Mouse (Mus musculus) heart, postnatal 36 days (tissue): ENCODE measurements around the gene Fam111a. TPM values are rescaled to one million over a fixed set of nuclear protein-coding genes. Genes with fewer than 3 reads are reported as not detected.
"Not testable (repeated sequence)": the region's sequence is repeated elsewhere in the genome, so short reads cannot be mapped to it uniquely, and the experiment has no call there.

Source experiments
- DNase-seq, 2 experiments: peaks; one replicate each; pipeline ENCODE4 v3.0.0; 2021 to 2022
- intact Hi-C: fragments of 180-260 bp; cut with DNase I; formaldehyde crosslinking; loops from one replicate; pipeline ENCODE4 v1.15.1; 2025
- total RNA-seq, 2 experiments: library from RNA; stranded (reverse); gene quantifications; 2 replicates each; pipeline ENCODE4 v1.2.3; 2021

Gene Fam111a
- total RNA-seq = 1 to 10 TPM; 5.9 to 6.9 TPM

GRCm38 (mm10) chr19:12545440-12545839, at the start of gene Fam111a:
TSS of gene Fam111a (plus strand) at chr19:12545740.
- DNase-seq, intact Hi-C loops: not testable (repeated sequence)

GRCm38 (mm10) chr19:12496241-12496640, 49.3 kb upstream of the Fam111a start:
- intact Hi-C loops = no loop called here
- DNase-seq = no peak

DNA sequence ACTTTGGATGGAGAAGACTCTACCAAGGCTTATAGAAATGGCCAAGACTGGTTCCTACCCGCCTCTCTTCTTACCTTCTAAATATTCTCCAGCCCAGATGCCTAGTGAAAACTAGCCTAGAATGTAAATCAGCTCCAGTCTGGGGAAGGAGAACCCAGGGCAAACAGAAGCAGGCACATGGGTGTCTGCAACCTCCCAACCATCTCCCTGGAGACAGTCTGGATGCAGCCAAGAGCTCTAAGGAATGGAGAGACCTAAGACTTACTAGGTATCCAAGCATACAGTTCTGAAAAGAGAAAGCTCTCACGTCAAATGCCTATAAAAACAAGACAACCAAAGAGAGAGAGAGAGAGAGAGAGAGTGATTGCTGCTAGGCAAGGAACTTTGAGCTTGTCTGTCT, 47.6 kb upstream of the Fam111a start:
- DNase-seq = no peak
- intact Hi-C loops = no loop called here

DNA sequence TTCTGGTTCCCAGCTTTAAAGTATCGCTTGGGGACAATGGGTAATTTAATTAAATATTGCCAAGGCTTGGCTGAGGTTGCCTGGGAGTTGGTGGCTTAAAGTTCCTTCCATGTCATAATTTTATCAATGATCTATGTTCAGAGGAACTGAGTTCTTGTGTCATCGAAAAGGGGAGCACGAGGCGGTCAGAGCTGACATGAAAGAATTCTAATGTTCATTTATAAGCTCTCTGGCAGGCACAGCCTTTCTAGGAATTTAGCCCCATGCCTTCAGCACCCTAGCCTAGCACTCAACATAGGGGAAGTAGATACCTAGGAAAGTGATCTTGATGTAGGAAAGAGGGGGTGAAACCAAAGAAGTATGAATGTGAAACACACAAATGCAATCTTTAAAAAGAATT, 47.2 kb upstream of the Fam111a start:
- DNase-seq = no peak
- intact Hi-C loops = no loop called here

GRCm38 (mm10) chr19:12498941-12499340, 46.6 kb upstream of the Fam111a start:
- no peak for DNase-seq
- intact Hi-C loops = no loop called here

DNA sequence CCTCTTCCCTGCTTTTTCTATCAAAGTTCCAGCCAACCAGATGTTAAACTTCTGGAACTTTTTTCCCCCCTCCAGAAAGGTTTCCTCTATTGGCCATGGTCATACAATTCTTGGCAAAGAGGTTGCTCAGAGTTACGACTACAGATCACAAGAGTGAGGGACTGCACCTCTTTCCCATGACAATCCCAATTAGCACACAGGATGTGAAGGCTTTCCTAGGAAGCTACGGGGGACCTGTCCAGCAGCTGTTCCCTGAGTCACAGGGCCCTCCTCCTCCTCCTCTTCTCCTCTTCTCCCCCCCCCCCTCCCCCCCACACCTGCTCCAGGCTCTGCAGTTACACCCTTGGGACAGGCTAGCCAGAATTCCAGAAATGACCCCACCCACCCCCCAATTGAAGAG, 46.1 kb upstream of the Fam111a start:
- intact Hi-C loops = no loop called here
- no peak for DNase-seq

DNA sequence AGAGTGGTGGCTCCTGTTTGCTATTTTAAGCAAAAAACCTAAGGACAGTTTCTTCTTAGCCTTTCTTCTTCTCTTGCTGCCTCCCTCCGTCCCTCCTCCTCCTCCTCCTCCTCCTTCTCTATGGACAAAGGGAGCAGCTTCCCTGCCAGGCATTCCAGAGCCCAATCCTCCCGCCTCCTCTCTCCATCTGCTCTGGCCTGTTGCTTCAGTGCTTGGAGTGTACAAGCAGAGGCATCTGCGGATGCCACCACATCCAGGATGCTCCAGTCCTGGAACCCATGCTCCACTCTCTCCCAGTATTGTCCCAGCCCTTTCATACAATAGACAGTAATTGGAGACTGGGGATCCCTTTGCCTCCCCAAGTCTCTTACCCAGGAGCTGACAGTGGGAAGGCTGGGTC, 45.4 kb upstream of the Fam111a start:
- intact Hi-C loops = loop anchor here (5.0 kb wide), 2 partner anchors 33 to 68 kb away; no protein-coding TSS in a partner anchor
- peak; percentile 49 to 50 for DNase-seq

GRCm38 (mm10) chr19:12500881-12501311, 44.6 kb upstream of the Fam111a start:
- intact Hi-C loops = loop anchor here (5.0 kb wide), 2 partner anchors 34 to 69 kb away; no protein-coding TSS in a partner anchor
- DNase-seq = peak; percentile 38 to 57

DNA sequence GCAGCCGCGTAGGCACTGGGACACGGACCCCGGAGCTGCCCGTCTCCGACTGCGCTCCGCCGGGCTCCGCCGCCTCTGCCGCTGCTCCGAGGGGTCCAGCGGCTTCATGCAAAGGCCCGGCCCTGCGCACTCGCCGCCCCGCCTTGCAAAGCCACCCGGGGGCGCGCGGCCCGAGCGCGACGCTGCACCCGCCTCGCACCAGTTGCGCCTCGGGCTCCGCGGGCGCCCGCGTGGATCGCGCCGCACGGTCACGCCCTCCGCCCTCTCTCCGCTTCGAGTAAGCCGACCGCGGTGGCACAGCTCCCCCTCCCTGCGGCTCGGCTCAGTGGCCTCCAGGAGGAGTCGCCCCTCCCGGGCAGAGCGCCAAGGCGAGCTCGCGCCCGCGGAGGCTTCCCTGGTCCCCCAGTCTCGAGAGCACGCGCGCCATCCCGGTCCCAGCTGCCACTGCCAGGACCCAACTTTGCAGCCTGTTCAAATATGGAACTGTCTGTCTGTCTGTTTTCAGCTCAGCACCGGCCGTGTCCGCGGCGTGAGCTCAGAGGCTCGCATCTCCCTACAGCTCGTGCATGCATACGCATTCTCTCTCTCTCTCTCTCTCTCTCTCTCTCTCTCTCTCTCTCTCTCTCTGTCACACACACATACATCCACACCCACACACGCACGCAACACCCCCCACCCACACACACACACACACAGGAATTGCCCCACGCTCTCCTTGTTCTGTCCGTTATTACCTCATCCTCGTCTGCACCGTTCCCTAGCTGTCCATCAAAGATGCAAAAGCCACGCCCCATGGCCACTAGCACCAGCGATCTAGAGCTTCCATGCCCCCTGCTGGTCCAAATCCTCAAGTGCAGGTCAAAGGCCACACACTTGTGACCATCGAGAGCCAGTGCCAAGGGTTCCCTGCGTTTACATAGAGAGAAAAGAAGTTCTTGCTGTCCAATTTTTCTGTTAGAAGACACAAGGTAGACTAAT, 43.9 kb upstream of the Fam111a start, which contains the start of gene Dtx4:
Gene Dtx4 (minus strand): TSS at position 85 of the 978 bp plus-strand sequence.
- intact Hi-C loops = loop anchor here (5.0 kb wide), 2 partner anchors 34 to 69 kb away; no protein-coding TSS in a partner anchor
- DNase-seq = peak; percentile 93 to 96

GRCm38 (mm10) chr19:12502756-12503155, 42.8 kb upstream of the Fam111a start:
- DNase-seq = no peak
- intact Hi-C loops = loop anchor here (5.0 kb wide), 2 partner anchors 35 to 70 kb away; no protein-coding TSS in a partner anchor

DNA sequence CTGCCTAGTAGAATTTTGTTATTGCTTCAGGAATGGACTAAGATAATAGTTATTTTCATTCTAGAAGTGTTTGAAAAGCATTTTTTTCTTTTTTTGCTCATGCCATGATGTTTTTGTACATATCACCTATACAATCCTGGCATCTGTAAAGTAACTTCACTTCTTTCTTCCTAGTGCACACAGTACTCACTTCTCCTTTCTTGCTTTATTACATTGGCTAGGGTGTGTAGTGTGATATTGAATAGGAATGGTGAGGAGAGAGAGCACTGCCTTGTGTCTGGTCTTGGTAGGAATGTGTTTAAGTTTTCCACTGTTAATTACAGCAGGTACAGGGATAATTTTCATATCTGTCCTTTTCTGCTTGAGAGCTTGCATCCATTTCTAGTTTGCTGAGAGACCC, 30.9 kb upstream of the Fam111a start:
- intact Hi-C loops = loop anchor here (5.0 kb wide), 2 partner anchors 283 to 308 kb away; partner anchors contain the start of genes Lpxn and Zfp91
- no peak for DNase-seq

DNA sequence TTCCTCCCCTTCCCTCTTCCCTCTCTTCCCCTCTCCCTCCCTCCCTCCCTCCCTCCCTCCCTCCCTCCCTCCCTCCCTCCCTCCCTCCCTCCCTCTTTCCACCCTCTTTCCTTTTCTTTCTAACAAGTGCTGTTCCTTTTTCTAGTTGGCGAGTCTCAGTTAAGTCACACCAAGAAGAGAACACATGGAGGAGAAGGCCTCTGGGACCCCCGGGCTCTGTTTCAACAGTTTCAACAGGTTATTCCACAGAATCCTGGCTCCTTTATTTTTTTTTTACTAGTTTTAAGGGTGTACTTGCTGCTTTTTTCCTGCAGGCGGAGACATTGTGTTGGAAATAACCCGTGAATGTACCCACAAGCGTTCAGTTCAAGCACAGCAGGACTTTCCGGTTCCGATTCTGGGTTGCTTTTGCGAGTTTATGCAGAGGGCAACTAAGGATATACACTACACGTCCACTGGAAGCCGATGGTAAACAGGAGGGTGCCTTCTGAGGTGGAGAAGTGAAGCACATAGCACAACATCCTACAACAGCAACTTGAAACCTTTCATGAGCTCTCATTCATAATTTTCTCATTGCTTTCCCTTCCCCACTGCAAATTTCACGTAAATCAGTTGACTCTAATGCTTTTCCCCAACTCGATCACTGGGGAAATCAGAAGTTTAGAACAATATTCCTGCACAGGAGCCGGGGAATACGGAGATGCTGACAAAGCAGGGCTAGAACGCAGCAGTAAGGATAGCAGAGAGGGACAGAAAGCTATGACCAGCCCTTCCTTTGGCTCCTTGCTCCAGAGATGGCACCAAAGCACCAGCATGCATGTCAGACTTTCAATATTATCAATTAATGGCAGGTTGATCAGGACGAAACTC, 27.6 kb upstream of the Fam111a start:
- intact Hi-C loops = loop anchor here (1.0 to 5.0 kb wide), 3 partner anchors 74 to 304 kb away; partner anchors contain the start of genes Lpxn and Zfp91
- DNase-seq = peak; percentile 53 to 57

GRCm38 (mm10) chr19:12518541-12518890, 27.0 kb upstream of the Fam111a start:
- no peak for DNase-seq
- intact Hi-C loops = loop anchor here (1.0 to 5.0 kb wide), 3 partner anchors 74 to 304 kb away; partner anchors contain the start of genes Lpxn and Zfp91

- DNase-seq = no peak
- intact Hi-C loops = no loop called here
Measured at GRCm38 (mm10) chr19:12523377-12523776, 22.2 kb upstream of the Fam111a start.

GRCm38 (mm10) chr19:12537168-12537567, 8.4 kb upstream of the Fam111a start:
- DNase-seq = no peak
- intact Hi-C loops = no loop called here

GRCm38 (mm10) chr19:12539975-12540374, 5.6 kb upstream of the Fam111a start:
- DNase-seq = no peak
- intact Hi-C loops = no loop called here

- intact Hi-C loops = no loop called here
Measured at GRCm38 (mm10) chr19:12540727-12541126, 4.8 kb upstream of the Fam111a start.

DNA sequence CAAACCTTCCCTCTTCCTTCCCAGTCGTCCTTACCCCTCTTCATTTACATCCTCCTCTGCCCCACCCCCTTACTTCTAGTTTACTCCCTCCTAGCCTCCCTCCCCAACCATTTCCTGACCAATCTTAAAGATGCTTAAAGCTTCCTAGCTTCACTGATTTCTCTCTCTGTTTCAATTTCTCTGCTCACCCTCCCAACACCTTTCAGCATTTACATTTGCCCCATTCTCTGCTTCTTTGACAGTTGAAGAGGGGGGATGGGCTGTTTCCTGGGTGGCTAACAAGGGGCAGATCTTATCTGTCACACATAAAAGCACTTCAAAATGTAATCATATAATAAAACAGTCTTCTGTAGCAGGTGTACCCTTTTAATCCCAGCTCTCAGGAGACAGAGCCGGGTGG, 3.9 kb upstream of the Fam111a start:
- DNase-seq = no peak
- intact Hi-C loops = no loop called here

More at GRCm38 (mm10) chr19:12540727-12541126, 4.8 kb upstream of the Fam111a start:
- no peak for DNase-seq

- intact Hi-C loops = loop anchor here (1.0 kb wide), 1 partner anchor 43 kb away; no protein-coding TSS in a partner anchor
- peak; percentile 31 to 58 for DNase-seq
Measured at GRCm38 (mm10) chr19:12549166-12549565, 3.6 kb downstream of the Fam111a start.
